Mouse (Mus musculus): Measurements from ENCODE around the gene Man1c1. TPM values are rescaled to one million over a fixed set of nuclear protein-coding genes. Genes with fewer than 3 reads are reported as not detected.

Man1c1 gene
- polyA plus RNA-seq, 1 experiment = 2.5 TPM

DNA sequence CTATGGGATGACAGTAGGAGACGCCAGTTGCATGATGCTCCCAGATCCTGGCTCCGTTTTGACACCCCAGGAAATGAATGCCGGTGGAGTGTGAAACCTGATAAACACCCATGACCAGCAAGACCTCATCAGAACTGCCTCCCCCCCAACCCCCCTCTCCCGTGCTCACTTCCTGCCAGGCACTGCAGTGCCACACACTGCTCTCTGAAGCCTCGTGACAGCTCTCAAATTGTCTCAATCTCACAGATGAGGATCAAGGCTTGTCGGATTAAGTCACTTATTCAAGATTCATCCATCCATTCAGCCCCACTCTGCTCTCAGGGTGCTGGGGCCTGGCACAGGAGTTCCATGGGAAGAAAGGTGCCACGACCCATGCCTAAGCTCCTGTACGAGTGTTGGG, 102.7 kb downstream of the Man1c1 start:
- Histone ChIP-seq H3K27ac (replicated peaks; ENCODE audit: low read depth, low read length) (no peak overlapping the region), H3K4me1 (ENCODE audit: control insufficient read depth, insufficient read depth, insufficient read length, low read length) (peaks cover 22% of the 10 kb centered on the region), H3K4me3 (ENCODE audit: insufficient read depth, low read depth, low read length) (no peak overlapping the region)

DNA sequence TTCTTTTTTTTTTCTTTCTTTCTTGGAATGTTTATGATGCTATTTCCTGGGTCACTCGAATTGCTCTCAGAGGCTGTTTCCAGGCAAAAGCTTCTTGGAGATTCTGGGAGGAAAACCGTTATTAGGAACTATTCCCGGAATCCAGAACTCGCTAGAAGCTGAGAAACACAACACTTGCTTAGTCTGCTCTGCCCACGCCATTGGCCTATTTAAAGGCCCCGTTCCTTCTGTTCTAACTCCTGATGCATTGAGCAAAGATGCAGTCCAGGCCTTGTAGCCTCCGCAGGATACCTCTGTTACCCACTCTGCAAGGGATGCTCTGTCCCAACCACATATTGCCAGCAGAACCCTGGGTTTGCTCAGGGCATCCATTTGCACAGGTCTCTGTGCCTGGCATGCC, 103.3 kb downstream of the Man1c1 start:
- Histone ChIP-seq H3K4me3 (ENCODE audit: insufficient read depth, low read depth, low read length) (no peak overlapping the region), H3K4me1 (ENCODE audit: control insufficient read depth, insufficient read depth, insufficient read length, low read length) (peaks cover 22% of the 10 kb centered on the region), H3K27ac (replicated peaks; ENCODE audit: low read depth, low read length) (no peak overlapping the region)

DNA sequence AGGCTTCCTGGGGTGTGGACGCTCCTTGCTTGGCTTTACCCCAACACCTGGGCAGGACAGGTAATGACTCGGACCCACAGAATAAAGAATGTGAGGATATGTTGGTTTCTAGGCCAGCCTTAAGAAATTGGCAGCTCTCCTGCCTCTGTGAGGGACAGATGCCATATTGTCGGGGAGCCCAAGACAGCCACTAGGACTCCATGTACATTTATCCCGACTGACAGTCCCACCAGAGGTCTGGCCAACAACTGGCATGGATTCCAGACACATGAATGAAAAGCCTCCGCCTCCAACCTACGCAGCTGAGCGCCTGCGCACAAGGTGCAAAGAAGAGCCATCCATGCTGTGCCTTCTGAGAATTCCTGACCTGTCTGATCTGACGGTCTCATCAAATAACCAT, 104.0 kb downstream of the Man1c1 start:
- Histone ChIP-seq H3K4me3 (ENCODE audit: insufficient read depth, low read depth, low read length) (no peak overlapping the region), H3K27ac (replicated peaks; ENCODE audit: low read depth, low read length) (no peak overlapping the region), H3K4me1 (ENCODE audit: control insufficient read depth, insufficient read depth, insufficient read length, low read length) (peaks cover 22% of the 10 kb centered on the region)

DNA sequence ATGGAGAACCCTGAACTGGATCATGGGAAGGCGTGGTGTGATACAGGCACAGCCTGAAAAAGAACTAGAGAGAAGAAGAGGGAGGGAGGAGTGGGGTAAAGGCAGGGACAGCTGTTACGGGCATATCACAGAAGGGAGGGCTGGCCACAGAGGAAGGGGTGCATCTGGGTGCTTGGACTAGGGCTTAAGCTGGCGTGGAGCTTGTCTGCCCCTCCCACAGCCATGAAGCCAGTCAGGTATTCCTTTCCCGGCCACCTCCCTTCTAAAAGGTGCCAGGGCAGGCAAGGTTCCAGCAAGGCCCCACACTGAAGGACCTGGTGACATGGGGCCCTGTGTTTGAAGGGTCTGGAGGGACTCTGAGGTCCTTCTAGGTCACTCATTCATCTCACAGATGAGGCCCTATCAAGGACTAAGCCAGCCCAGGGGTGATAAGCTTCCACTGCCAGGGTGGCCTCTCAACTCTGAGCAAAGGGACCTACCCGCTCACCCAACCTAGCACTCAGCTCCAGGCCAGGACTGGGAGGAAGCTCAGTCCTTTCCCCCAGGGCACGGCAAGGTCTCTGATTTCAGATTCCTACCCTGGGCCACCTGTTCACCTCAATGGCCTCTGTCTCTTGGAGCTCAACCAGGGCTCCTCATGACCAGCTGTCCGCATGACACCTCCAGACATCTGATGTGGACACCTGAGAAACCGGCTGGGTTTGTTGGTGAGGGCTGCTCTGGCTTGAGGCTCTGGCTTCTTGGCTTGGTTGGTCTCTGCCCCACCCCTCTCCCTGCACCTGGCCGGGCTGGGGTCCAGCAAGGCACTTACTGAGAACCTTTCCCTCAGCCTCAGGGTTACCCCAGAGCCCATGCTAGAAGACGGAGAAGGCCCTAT, 107.0 kb downstream of the Man1c1 start:
- peaks cover 8% of the 10 kb centered on the region; the same call in 1 of the 2 replicates for H3K4me1 ChIP-seq (ENCODE audit: control insufficient read depth, insufficient read depth, insufficient read length, low read length)
- H3K4me3 ChIP-seq (ENCODE audit: insufficient read depth, low read depth, low read length) = no peak overlapping the region
- no peak overlapping the region for H3K27ac ChIP-seq (replicated peaks; ENCODE audit: low read depth, low read length)

DNA sequence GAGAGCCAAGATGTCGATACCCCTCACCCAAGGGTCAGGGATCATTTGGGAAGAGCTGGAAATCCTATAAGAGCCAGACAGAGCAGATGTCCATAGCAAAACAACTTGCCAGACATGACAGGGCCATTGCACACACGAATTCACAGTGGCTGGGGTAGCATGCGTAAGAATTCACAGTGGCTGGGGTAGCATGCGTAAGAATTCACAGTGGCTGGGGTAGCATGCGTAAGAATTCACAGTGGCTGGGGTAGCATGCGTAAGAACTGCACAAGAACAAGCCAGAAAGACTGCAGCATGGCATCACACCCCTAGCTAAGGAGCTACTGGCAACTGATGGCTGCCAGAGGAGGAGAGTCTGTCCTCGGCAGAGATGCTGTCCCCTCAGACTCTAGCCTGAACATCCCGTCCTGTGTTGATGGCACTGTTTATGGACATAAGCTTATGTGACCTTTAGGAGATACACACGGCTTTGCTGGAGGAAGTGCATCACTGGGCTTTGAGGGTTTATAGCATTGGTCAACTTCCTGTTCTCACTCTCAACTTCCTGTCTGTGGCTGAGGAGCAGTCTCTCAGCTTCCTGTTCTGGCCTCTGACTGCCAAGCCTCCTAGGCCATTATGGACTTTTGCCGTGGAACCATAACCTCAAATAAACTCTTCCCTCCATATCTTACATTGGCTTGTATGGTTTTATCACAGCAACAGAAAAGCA, 109.2 kb downstream of the Man1c1 start:
- peaks cover 5% of the 10 kb centered on the region; the same call in 1 of the 2 replicates for H3K4me1 ChIP-seq (ENCODE audit: control insufficient read depth, insufficient read depth, insufficient read length, low read length)
- no peak overlapping the region for H3K27ac ChIP-seq (replicated peaks; ENCODE audit: low read depth, low read length)

DNA sequence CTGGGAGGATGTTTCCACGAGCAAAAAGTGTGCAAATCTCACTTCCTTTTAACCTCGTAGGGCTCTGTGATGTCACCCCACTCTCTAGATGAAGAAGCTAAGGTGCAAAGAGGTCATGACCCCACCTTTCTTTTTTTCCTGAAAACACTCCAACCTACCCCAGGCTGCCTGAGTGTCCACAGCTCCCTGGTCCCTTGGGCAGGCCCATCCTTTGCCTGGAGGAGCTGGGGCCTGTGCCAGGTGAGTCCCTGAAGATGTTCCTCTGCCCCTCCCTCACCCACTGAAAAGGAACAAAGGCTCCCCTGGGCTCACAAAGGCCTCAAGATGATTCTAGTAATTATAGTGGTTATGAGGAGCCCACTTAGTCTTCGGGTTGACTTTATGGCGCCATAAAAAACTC, 111.6 kb downstream of the Man1c1 start:
- H3K4me3 ChIP-seq (ENCODE audit: insufficient read depth, low read depth, low read length) = no peak overlapping the region
- H3K27ac ChIP-seq (replicated peaks; ENCODE audit: low read depth, low read length) = no peak overlapping the region
- peaks cover 5% of the 10 kb centered on the region; the same call in 1 of the 2 replicates for H3K4me1 ChIP-seq (ENCODE audit: control insufficient read depth, insufficient read depth, insufficient read length, low read length)

More for the DNA sequence above, 109.2 kb downstream of the Man1c1 start:
- H3K4me3 ChIP-seq (ENCODE audit: insufficient read depth, low read depth, low read length) = no peak overlapping the region

GRCm38 (mm10) chr4:134591506-134592061, 112.5 kb downstream of the Man1c1 start:
- Histone ChIP-seq H3K4me1 (ENCODE audit: control insufficient read depth, insufficient read depth, insufficient read length, low read length) (peaks cover 5% of the 10 kb centered on the region; the same call in 1 of the 2 replicates), H3K27ac (replicated peaks; ENCODE audit: low read depth, low read length) (no peak overlapping the region), H3K4me3 (ENCODE audit: insufficient read depth, low read depth, low read length) (no peak overlapping the region)

GRCm38 (mm10) chr4:134590227-134590926, 113.7 kb downstream of the Man1c1 start:
- H3K27ac ChIP-seq (replicated peaks; ENCODE audit: low read depth, low read length) = no peak overlapping the region
- H3K4me1 ChIP-seq (ENCODE audit: control insufficient read depth, insufficient read depth, insufficient read length, low read length) = peaks cover 5% of the 10 kb centered on the region; the same call in 1 of the 2 replicates
- no peak overlapping the region for H3K4me3 ChIP-seq (ENCODE audit: insufficient read depth, low read depth, low read length)

- Histone ChIP-seq H3K27ac (replicated peaks; ENCODE audit: low read depth, low read length) (no peak overlapping the region), H3K4me3 (ENCODE audit: insufficient read depth, low read depth, low read length) (no peak overlapping the region)
These were observed 114.3 kb downstream of the Man1c1 start for GRCm38 (mm10) chr4:134589786-134590185.

GRCm38 (mm10) chr4:134588951-134589350, 115.1 kb downstream of the Man1c1 start:
- Histone ChIP-seq H3K27ac (replicated peaks; ENCODE audit: low read depth, low read length) (no peak overlapping the region), H3K4me1 (ENCODE audit: control insufficient read depth, insufficient read depth, insufficient read length, low read length) (peaks cover 5% of the 10 kb centered on the region; the same call in 1 of the 2 replicates), H3K4me3 (ENCODE audit: insufficient read depth, low read depth, low read length) (no peak overlapping the region)

More at GRCm38 (mm10) chr4:134589786-134590185, 114.3 kb downstream of the Man1c1 start:
- H3K4me1 ChIP-seq (ENCODE audit: control insufficient read depth, insufficient read depth, insufficient read length, low read length) = peaks cover 5% of the 10 kb centered on the region; the same call in 1 of the 2 replicates

- Histone ChIP-seq H3K4me3 (ENCODE audit: insufficient read depth, low read depth, low read length) (no peak overlapping the region), H3K4me1 (ENCODE audit: control insufficient read depth, insufficient read depth, insufficient read length, low read length) (peaks cover 5% of the 10 kb centered on the region; the same call in 1 of the 2 replicates), H3K27ac (replicated peaks; ENCODE audit: low read depth, low read length) (no peak overlapping the region)
These were observed 115.8 kb downstream of the Man1c1 start for GRCm38 (mm10) chr4:134588287-134588686.

DNA sequence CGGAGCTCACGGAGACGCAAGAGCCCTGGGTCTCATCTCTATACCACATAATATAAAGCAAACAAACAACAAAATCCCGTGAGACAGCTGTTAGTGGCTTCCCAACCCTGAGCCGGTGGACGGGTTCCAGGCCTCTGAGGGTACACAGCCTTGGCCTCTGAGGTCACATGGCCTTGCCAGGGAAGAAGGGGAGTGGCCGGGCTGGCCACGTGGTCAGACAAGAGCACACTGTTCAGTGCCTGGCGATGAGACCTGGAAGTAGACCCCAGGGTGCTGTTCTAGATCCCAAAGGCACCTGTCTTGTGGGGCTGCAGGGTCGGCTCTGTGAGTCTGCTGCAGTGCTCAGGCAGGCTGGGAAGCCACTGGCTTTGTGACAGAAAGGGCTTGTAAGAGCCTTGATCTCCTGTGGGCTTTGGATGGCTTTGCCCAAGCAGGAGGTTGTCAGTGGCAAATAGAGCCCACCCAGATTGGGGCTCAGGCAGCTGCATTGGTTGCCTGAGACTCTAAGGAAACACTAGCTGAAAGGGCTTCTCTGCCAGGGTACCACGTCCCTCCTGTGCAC, 116.4 kb downstream of the Man1c1 start:
- Histone ChIP-seq H3K27ac (replicated peaks; ENCODE audit: low read depth, low read length) (no peak overlapping the region), H3K4me3 (ENCODE audit: insufficient read depth, low read depth, low read length) (no peak overlapping the region), H3K4me1 (ENCODE audit: control insufficient read depth, insufficient read depth, insufficient read length, low read length) (peaks cover 5% of the 10 kb centered on the region; the same call in 1 of the 2 replicates)

DNA sequence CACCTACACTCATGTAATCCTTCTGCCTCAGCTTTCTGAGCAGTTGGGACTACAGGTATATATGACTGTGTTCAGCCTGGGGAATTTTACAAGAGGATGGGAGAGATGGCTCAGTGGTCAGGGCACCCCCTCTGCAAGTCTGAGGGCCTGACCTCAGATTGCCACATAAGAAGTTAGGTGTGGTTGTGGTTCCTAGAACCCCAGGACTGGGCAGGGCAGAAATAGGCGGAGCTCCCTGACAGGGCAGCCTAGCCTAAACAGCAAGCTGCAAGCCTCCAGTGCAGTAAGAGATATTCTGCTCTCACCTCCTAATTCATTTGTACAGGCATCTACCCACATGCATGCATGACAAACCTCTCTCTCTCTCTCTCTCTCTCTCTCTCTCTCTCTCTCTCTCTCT, 117.5 kb downstream of the Man1c1 start:
- H3K4me3 ChIP-seq (ENCODE audit: insufficient read depth, low read depth, low read length) = no peak overlapping the region

DNA sequence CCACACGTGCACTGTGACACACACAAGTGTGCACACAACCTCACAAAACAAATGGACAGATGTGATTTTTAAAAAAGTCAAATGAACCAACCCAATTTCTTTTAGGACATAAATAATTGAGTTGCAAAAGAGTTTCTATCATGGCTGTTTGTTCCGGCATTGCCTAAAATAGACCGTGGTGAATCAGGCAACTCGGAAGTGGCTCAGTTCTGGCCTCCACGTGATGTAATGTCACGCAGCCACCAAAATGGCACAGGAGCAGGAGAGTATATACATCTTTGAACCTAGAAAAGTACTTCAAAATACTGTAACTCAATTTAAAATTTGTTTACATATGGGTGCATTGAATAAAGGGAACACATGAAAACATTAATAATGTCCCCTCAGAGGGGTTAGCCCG, 118.0 kb downstream of the Man1c1 start:
- no peak overlapping the region for H3K27ac ChIP-seq (replicated peaks; ENCODE audit: low read depth, low read length)
- no peak overlapping the region for H3K4me3 ChIP-seq (ENCODE audit: insufficient read depth, low read depth, low read length)
- H3K4me1 ChIP-seq (ENCODE audit: control insufficient read depth, insufficient read depth, insufficient read length, low read length) = peaks cover 2% of the 10 kb centered on the region; the same call in 1 of the 2 replicates

More for the DNA sequence above, 117.5 kb downstream of the Man1c1 start:
- Histone ChIP-seq H3K4me1 (ENCODE audit: control insufficient read depth, insufficient read depth, insufficient read length, low read length) (peaks cover 5% of the 10 kb centered on the region; the same call in 1 of the 2 replicates), H3K27ac (replicated peaks; ENCODE audit: low read depth, low read length) (no peak overlapping the region; the same call in 1 of the 2 replicates)
